In genomic region chr12:99901973-99902866, GRCm38 (mm10) we compare ENCODE assay signal across 10 mouse cellular contexts. TPM values are rescaled to one million over a fixed set of nuclear protein-coding genes. Genes with fewer than 3 reads are reported as not detected.
DNase-seq lines count a peak whose midpoint lies in the region; ATAC-seq and TF ChIP-seq lines count a peak whose summit lies in the region.
"Had no signal": no experiment of that assay in that cellular context is flagged by ENCODE, and none has a peak within 500 bp of the region (broad histone marks: within the 10 kb centered on the region; RNA-seq: fewer than 3 reads in every experiment).

No protein-coding gene starts in this region.

- TF ChIP-seq POLR2A in bone marrow macrophage, adult 2 months (IDR thresholded peaks at IDR 0.05; ENCODE audit: borderline replicate concordance, low read depth, low read length): no peak

- H3K27me3 ChIP-seq in heart, embryonic 11.5 days (ENCODE audit: control insufficient read depth, insufficient read depth, low read length): no peaks in the 10 kb centered on the region
- H3K27me3 ChIP-seq: embryonic facial prominence, embryonic 12.5 days had no signal

- H3K4me2 ChIP-seq in heart, embryonic 11.5 days: no peak overlapping the region
- H3K4me2 ChIP-seq: embryonic facial prominence, embryonic 12.5 days had no signal

- no peaks in the 10 kb centered on the region for H3K9me3 ChIP-seq in heart, embryonic 11.5 days (replicated peaks; ENCODE audit: control insufficient read depth, low read length)
- H3K9me3 ChIP-seq: embryonic facial prominence, embryonic 12.5 days; G1E had no signal

- DNase-seq in heart, adult 11 months: peak; percentile 94
- peak; percentile 31 for DNase-seq in 3T3-L1 (ENCODE audit: low read depth, low spot score)
- peak; percentile 61 for DNase-seq in heart, postnatal 4 days
- no peak for DNase-seq in urinary bladder, postnatal 25 days (ENCODE audit: low spot score)
- no peak for DNase-seq in cerebellum, postnatal 10 days

- H3K4me1 ChIP-seq in heart, embryonic 11.5 days (ENCODE audit: control insufficient read depth, insufficient read depth, low read length): no peaks in the 10 kb centered on the region
- H3K4me1 ChIP-seq in bone marrow macrophage, adult 2 months (ENCODE audit: control insufficient read depth, insufficient read depth, low read length): peaks cover 16% of the 10 kb centered on the region
- H3K4me1 ChIP-seq: embryonic facial prominence, embryonic 12.5 days had no signal

- no peak for ATAC-seq in heart, embryonic 11.5 days (replicated peaks; ENCODE audit: insufficient number of reproducible peaks, low FRiP score, low TSS enrichment)
- ATAC-seq in erythroblast, adult 5-6 weeks (replicated peaks; ENCODE audit: low FRiP score, poor library complexity, severe bottlenecking): no peak

- no peak overlapping the region for H3K4me3 ChIP-seq in heart, embryonic 11.5 days (ENCODE audit: low read depth, low read length)
- no peak overlapping the region for H3K4me3 ChIP-seq in bone marrow macrophage, adult 2 months (ENCODE audit: insufficient read depth, low read length)
- H3K4me3 ChIP-seq: embryonic facial prominence, embryonic 12.5 days had no signal

- no peak overlapping the region for H3K9ac ChIP-seq in heart, embryonic 11.5 days (ENCODE audit: low read depth, low read length)
- H3K9ac ChIP-seq: embryonic facial prominence, embryonic 12.5 days had no signal

- TF ChIP-seq CTCF in bone marrow macrophage, adult 2 months (IDR thresholded peaks at IDR 0.05; ENCODE audit: low read depth, low read length): no peak

- H3K27ac ChIP-seq in heart, embryonic 11.5 days (ENCODE audit: low read depth, low read length): no peak overlapping the region
- peak overlapping the region; percentile 83 for H3K27ac ChIP-seq in bone marrow macrophage, adult 2 months (ENCODE audit: insufficient read depth, low read depth, low read length)
- H3K27ac ChIP-seq: embryonic facial prominence, embryonic 12.5 days had no signal

- peaks cover 14% of the 10 kb centered on the region for H3K36me3 ChIP-seq in heart, embryonic 11.5 days (ENCODE audit: control insufficient read depth, insufficient read depth, low read length)

- WGBS in heart, embryonic 11.5 days (ENCODE audit: insufficient replicate concordance): 79% methylated on average over 8 of the region's 8 CpGs

RNA-seq across cellular contexts. Expression of gene Tdp1, which starts 17.9 kb away (rescaled TPM):
- 34.1 and 36.9 TPM in 2 replicates for polyA plus RNA-seq in heart, embryonic 11.5 days (2014; fragmentation: Nextera tagmentation; extraction: Ambion mirVana)
- 11.7 and 15.3 TPM in 2 replicates for polyA plus RNA-seq in bone marrow macrophage, adult 2 months (2012; ENCODE audit: insufficient read depth, insufficient read length, missing spikeins)
- 10 to 100 TPM; 16.7 to 18.1 TPM for total RNA-seq in heart, postnatal 4 days (2021)
- total RNA-seq in erythroblast, adult 5-6 weeks (2015; ENCODE audit: low replicate concordance): 2.9 and 20.2 TPM in 2 replicates
- 2.6 and 7.1 TPM in 2 replicates for total RNA-seq in erythroblast, adult 5-6 weeks (2017; ENCODE audit: low replicate concordance)

RNA-seq across cellular contexts. Expression of gene Efcab11, which starts 18.0 kb away (rescaled TPM):
- 9.9 and 13.1 TPM in 2 replicates for polyA plus RNA-seq in heart, embryonic 11.5 days (2014; fragmentation: Nextera tagmentation; extraction: Ambion mirVana)
- 3.5 and 4.5 TPM in 2 replicates for polyA plus RNA-seq in bone marrow macrophage, adult 2 months (2012; ENCODE audit: insufficient read depth, insufficient read length, missing spikeins)
- 1 to 10 TPM; 3.5 to 4.2 TPM for total RNA-seq in heart, postnatal 4 days (2021)
- 2.3 and 6.5 TPM in 2 replicates for total RNA-seq in erythroblast, adult 5-6 weeks (2015; ENCODE audit: low replicate concordance)
- total RNA-seq in erythroblast, adult 5-6 weeks (2017; ENCODE audit: low replicate concordance): 4.9 and 6.0 TPM in 2 replicates

Comparison
In these comparisons a context has a peak if more than half of its experiments do, and no peak if none do; other contexts are left out.
1. DNase-seq: peak in heart, adult 11 months (single experiment), 3T3-L1 (single experiment) and heart, postnatal 4 days (single experiment); none in urinary bladder, postnatal 25 days (single experiment) and cerebellum, postnatal 10 days (0 of 2).